Mouse (Mus musculus): Measurements from ENCODE around the gene Zim1. TPM values are rescaled to one million over a fixed set of nuclear protein-coding genes. Genes with fewer than 3 reads are reported as not detected.

The Zim1 gene
- polyA plus RNA-seq, 1 experiment: 1.2 TPM

DNA sequence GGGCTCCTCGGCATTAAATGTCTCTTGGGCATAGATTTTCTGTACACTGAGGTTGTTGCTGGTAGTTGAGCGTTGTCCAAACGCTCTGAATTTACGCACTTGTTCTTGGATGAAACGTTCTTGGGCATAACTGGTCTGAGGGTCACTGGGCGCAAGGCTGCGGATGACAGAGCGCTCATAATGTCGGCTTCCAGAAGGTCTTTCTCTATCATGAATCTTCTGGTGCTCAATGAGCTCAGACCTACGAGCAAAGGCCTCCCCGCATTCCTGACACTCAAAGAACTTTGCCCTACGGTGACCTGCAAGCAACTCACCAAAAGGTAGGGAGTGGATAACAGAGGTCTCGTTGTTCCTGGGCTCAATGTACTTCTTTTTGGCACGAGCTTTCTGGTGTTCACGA lies 13.1 kb upstream of the Zim1 start:
- Histone ChIP-seq H3K36me3 (ENCODE audit: control insufficient read depth, insufficient read depth) (peaks cover 19% of the 10 kb centered on the region), H3K27me3 (ENCODE audit: control insufficient read depth, insufficient read depth, insufficient read length) (no peaks in the 10 kb centered on the region), H3K79me3 (ENCODE audit: low read depth) (no peaks in the 10 kb centered on the region), H3K4me3 (ENCODE audit: insufficient read depth, poor library complexity, severe bottlenecking) (no peak overlapping the region), H3K79me2 (ENCODE audit: control insufficient read depth, insufficient read depth) (no peaks in the 10 kb centered on the region), H3ac (ENCODE audit: control insufficient read depth, insufficient read length, low read depth) (no peak overlapping the region)
- TF ChIP-seq MYOG (IDR thresholded peaks at IDR 0.05; ENCODE audit: control insufficient read depth, extremely low read depth, insufficient read length): no peak
- TF ChIP-seq MYOD1 (IDR thresholded peaks at IDR 0.05; ENCODE audit: control insufficient read depth, insufficient read length, low read depth): no peak
- no peak for TF ChIP-seq USF1 (IDR thresholded peaks at IDR 0.05; ENCODE audit: low read depth)
- TF ChIP-seq FOSL1 (IDR thresholded peaks at IDR 0.05; ENCODE audit: insufficient read depth, low read length, poor library complexity, severe bottlenecking): no peak
- no peak for TF ChIP-seq CEBPB (IDR thresholded peaks at IDR 0.05; ENCODE audit: low read depth)

- Histone ChIP-seq H3ac (ENCODE audit: control insufficient read depth, insufficient read length, low read depth) (no peak overlapping the region), H3K36me3 (ENCODE audit: control insufficient read depth, insufficient read depth) (peaks cover 18% of the 10 kb centered on the region), H3K79me3 (ENCODE audit: low read depth) (no peaks in the 10 kb centered on the region), H3K27me3 (ENCODE audit: control insufficient read depth, insufficient read depth, insufficient read length) (no peaks in the 10 kb centered on the region), H3K79me2 (ENCODE audit: control insufficient read depth, insufficient read depth) (no peaks in the 10 kb centered on the region), H3K4me3 (ENCODE audit: insufficient read depth, poor library complexity, severe bottlenecking) (no peak overlapping the region)
- no peak for TF ChIP-seq MYOD1 (IDR thresholded peaks at IDR 0.05; ENCODE audit: control insufficient read depth, insufficient read length, low read depth)
- no peak for TF ChIP-seq USF1 (IDR thresholded peaks at IDR 0.05; ENCODE audit: low read depth)
- TF ChIP-seq FOSL1 (IDR thresholded peaks at IDR 0.05; ENCODE audit: insufficient read depth, low read length, poor library complexity, severe bottlenecking): no peak
- TF ChIP-seq CEBPB (IDR thresholded peaks at IDR 0.05; ENCODE audit: low read depth): no peak
- TF ChIP-seq MAX (IDR thresholded peaks at IDR 0.05): no peak
- no peak for TF ChIP-seq MYOG (IDR thresholded peaks at IDR 0.05; ENCODE audit: control insufficient read depth, extremely low read depth, insufficient read length)
- TF ChIP-seq CTCF (IDR thresholded peaks at IDR 0.05; ENCODE audit: control insufficient read depth, insufficient read depth, insufficient read length): no peak
Measured at GRCm38 (mm10) chr7:6708451-6709180, 12.4 kb upstream of the Zim1 start.

DNA sequence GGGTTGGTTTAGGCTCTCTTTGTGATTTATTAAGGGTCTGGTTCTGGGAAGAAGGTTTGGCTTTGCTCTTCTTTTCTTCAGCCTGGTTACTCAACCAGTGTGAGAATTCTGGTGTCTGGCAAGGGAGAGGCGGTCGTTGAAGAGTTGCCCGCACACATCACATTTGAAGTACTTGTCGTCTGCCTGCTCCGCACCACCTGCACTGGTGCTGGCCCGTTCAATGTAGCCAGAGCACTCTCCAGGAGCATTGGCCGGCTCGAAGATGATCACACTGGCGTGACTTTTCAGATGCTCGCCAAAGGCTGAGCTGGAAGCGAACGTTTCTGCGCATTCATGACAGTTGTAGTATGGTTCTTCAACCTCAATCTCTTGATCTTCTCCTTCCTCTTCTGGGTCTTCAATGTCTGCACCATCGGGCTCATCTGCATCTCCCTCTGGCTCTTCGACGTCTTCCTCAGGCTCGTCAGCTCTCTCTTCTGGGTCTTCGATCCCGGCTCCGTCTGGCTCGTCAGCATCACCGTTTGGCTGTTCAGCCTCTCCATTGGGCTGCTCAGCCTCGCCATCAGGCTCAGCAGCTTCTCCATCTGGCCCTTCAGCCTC lies 11.3 kb upstream of the Zim1 start:
- Histone ChIP-seq H3K4me3 (ENCODE audit: insufficient read depth, poor library complexity, severe bottlenecking) (no peak overlapping the region), H3ac (ENCODE audit: control insufficient read depth, insufficient read length, low read depth) (no peak overlapping the region), H3K79me2 (ENCODE audit: control insufficient read depth, insufficient read depth) (no peaks in the 10 kb centered on the region), H3K79me3 (ENCODE audit: low read depth) (no peaks in the 10 kb centered on the region), H3K27me3 (ENCODE audit: control insufficient read depth, insufficient read depth, insufficient read length) (no peaks in the 10 kb centered on the region), H3K36me3 (ENCODE audit: control insufficient read depth, insufficient read depth) (peaks cover 18% of the 10 kb centered on the region)
- no peak for TF ChIP-seq CEBPB (IDR thresholded peaks at IDR 0.05; ENCODE audit: low read depth)
- no peak for TF ChIP-seq FOSL1 (IDR thresholded peaks at IDR 0.05; ENCODE audit: insufficient read depth, low read length, poor library complexity, severe bottlenecking)
- TF ChIP-seq MYOG (IDR thresholded peaks at IDR 0.05; ENCODE audit: control insufficient read depth, extremely low read depth, insufficient read length): no peak
- no peak for TF ChIP-seq MAX (IDR thresholded peaks at IDR 0.05)
- no peak for TF ChIP-seq CTCF (IDR thresholded peaks at IDR 0.05; ENCODE audit: control insufficient read depth, insufficient read depth, insufficient read length)
- TF ChIP-seq USF1 (IDR thresholded peaks at IDR 0.05; ENCODE audit: low read depth): no peak
- TF ChIP-seq MYOD1 (IDR thresholded peaks at IDR 0.05; ENCODE audit: control insufficient read depth, insufficient read length, low read depth): no peak

GRCm38 (mm10) chr7:6699230-6699629 lies 3.0 kb upstream of the Zim1 start:
- Histone ChIP-seq H3K36me3 (ENCODE audit: control insufficient read depth, insufficient read depth) (no peaks in the 10 kb centered on the region), H3K4me3 (ENCODE audit: insufficient read depth, poor library complexity, severe bottlenecking) (no peak overlapping the region), H3K27me3 (ENCODE audit: control insufficient read depth, insufficient read depth, insufficient read length) (no peaks in the 10 kb centered on the region), H3ac (ENCODE audit: control insufficient read depth, insufficient read length, low read depth) (no peak overlapping the region), H3K79me3 (ENCODE audit: low read depth) (no peaks in the 10 kb centered on the region), H3K79me2 (ENCODE audit: control insufficient read depth, insufficient read depth) (no peaks in the 10 kb centered on the region)
- TF ChIP-seq USF1 (IDR thresholded peaks at IDR 0.05; ENCODE audit: low read depth) (no peak), CEBPB (IDR thresholded peaks at IDR 0.05; ENCODE audit: low read depth) (no peak), FOSL1 (IDR thresholded peaks at IDR 0.05; ENCODE audit: insufficient read depth, low read length, poor library complexity, severe bottlenecking) (no peak), MAX (IDR thresholded peaks at IDR 0.05) (no peak), CTCF (IDR thresholded peaks at IDR 0.05; ENCODE audit: control insufficient read depth, insufficient read depth, insufficient read length) (no peak), MYOD1 (IDR thresholded peaks at IDR 0.05; ENCODE audit: control insufficient read depth, insufficient read length, low read depth) (no peak), MYOG (IDR thresholded peaks at IDR 0.05; ENCODE audit: control insufficient read depth, extremely low read depth, insufficient read length) (no peak)

- Histone ChIP-seq H3ac (ENCODE audit: control insufficient read depth, insufficient read length, low read depth) (no peak overlapping the region), H3K79me2 (ENCODE audit: control insufficient read depth, insufficient read depth) (no peaks in the 10 kb centered on the region), H3K79me3 (ENCODE audit: low read depth) (no peaks in the 10 kb centered on the region), H3K27me3 (ENCODE audit: control insufficient read depth, insufficient read depth, insufficient read length) (no peaks in the 10 kb centered on the region), H3K4me3 (ENCODE audit: insufficient read depth, poor library complexity, severe bottlenecking) (no peak overlapping the region), H3K36me3 (ENCODE audit: control insufficient read depth, insufficient read depth) (no peaks in the 10 kb centered on the region)
- no peak for TF ChIP-seq CTCF (IDR thresholded peaks at IDR 0.05; ENCODE audit: control insufficient read depth, insufficient read depth, insufficient read length)
Measured at GRCm38 (mm10) chr7:6685511-6685910, 10.7 kb downstream of the Zim1 start.

- H3K79me3 ChIP-seq (ENCODE audit: low read depth): no peaks in the 10 kb centered on the region
- H3K27me3 ChIP-seq (ENCODE audit: control insufficient read depth, insufficient read depth, insufficient read length): no peaks in the 10 kb centered on the region
- no peaks in the 10 kb centered on the region for H3K36me3 ChIP-seq (ENCODE audit: control insufficient read depth, insufficient read depth)
- H3ac ChIP-seq (ENCODE audit: control insufficient read depth, insufficient read length, low read depth): no peak overlapping the region
- no peaks in the 10 kb centered on the region for H3K79me2 ChIP-seq (ENCODE audit: control insufficient read depth, insufficient read depth)
- TF ChIP-seq USF1 (IDR thresholded peaks at IDR 0.05; ENCODE audit: low read depth) (no peak), MYOG (IDR thresholded peaks at IDR 0.05; ENCODE audit: control insufficient read depth, extremely low read depth, insufficient read length) (no peak), MYOD1 (IDR thresholded peaks at IDR 0.05; ENCODE audit: control insufficient read depth, insufficient read length, low read depth) (no peak), CEBPB (IDR thresholded peaks at IDR 0.05; ENCODE audit: low read depth) (no peak), MAX (IDR thresholded peaks at IDR 0.05) (no peak), CTCF (IDR thresholded peaks at IDR 0.05; ENCODE audit: control insufficient read depth, insufficient read depth, insufficient read length) (no peak), FOSL1 (IDR thresholded peaks at IDR 0.05; ENCODE audit: insufficient read depth, low read length, poor library complexity, severe bottlenecking) (no peak)
- no peak overlapping the region for H3K4me3 ChIP-seq (ENCODE audit: insufficient read depth, poor library complexity, severe bottlenecking)
Measured at GRCm38 (mm10) chr7:6666726-6667125, 29.5 kb downstream of the Zim1 start.
